Mouse (Mus musculus) G1E (cell line): ENCODE results near the gene Vps9d1.

ENCODE experiments used
- CTCF ChIP-seq: IDR thresholded peaks from 2 replicates; pipeline ENCODE4 v1.5.1; 2012; ENCODE audit warnings: low read depth, low read length, inconsistent platforms, mixed read lengths
- GATA1 ChIP-seq: IDR thresholded peaks from 2 replicates; pipeline ENCODE4 v1.6.1; 2012; ENCODE audit warnings: borderline replicate concordance, low read length, inconsistent platforms, mixed read lengths
- GATA2 ChIP-seq: IDR thresholded peaks from 2 replicates; pipeline ENCODE4 v1.6.1; 2012; ENCODE audit warnings: low read depth, low read length, inconsistent platforms, borderline replicate concordance
- POLR2AphosphoS5 ChIP-seq: IDR thresholded peaks from 2 replicates; pipeline ENCODE4 v1.6.1; 2012; ENCODE audit warnings: low read depth, low read length, inconsistent platforms; ENCODE audit not compliant: insufficient replicate concordance
- TAL1 ChIP-seq: conservative IDR thresholded peaks from 2 replicates; pipeline ENCODE4 v1.6.1; 2012; ENCODE audit warnings: low read depth, low read length, inconsistent platforms, mixed read lengths

DNA sequence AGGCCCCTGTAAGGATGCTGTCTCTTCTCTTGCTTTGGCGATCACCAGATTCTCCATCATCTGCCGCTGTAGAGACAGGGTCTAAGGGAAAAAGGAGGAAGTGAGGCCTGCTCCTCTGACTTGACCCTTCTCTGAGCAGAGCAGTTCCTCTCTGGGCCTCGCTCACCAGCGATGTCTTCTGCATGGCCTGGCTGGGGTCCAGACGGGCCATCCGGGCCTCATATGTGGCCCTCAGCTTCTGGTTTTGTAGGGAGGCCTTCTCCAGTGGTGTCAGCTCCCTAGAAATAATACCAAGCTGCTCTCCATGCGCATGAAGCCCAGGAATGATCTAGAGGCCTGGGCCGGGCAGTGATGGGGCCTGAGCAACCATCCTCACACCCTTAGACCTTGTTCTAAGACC is 5.6 kb downstream of the Vps9d1 start:
- TF ChIP-seq CTCF: no peak
- no peak for TF ChIP-seq GATA1
- TF ChIP-seq TAL1: no peak
- TF ChIP-seq POLR2AphosphoS5: no peak
- TF ChIP-seq GATA2: no peak
